Mouse (Mus musculus) liver, embryonic 14.5 days (tissue): ENCODE results near the gene Sfrp2. TPM values are rescaled to one million over a fixed set of nuclear protein-coding genes. Genes with fewer than 3 reads are reported as not detected.

Source experiments
- ATAC-seq: fragments of 200-750 bp; cut with Nextera tagmentation; 2 replicates; pipeline ENCODE4 v1.8.0; 2017; ENCODE audit warnings: moderate number of reproducible peaks, mild to moderate bottlenecking, moderate library complexity; ENCODE audit not compliant: insufficient read depth
- DNase-seq, 3 experiments: peaks; one replicate each; pipeline ENCODE4 v3.0.0-alpha.2; 2012 to 2013; ENCODE audit warnings: low read depth in 3 of 3, low spot score in 3 of 3
- H3K27ac ChIP-seq: fragments of 300-500 bp; sonication (generic); 2 replicates; pipeline ENCODE4 v1.5.1; 2014; ENCODE audit warnings: moderate library complexity, mild to moderate bottlenecking, control low read depth, inconsistent platforms
- H3K27me3 ChIP-seq: fragments of 300-500 bp; sonication (generic); 2 replicates; pipeline ENCODE4 v1.6.1; 2014; ENCODE audit warnings: mild to moderate bottlenecking, low read length, moderate library complexity; ENCODE audit not compliant: control insufficient read depth, insufficient read depth
- H3K36me3 ChIP-seq: fragments of 300-500 bp; sonication (generic); replicated peaks from 2 replicates; pipeline ENCODE4 v1.6.1; 2014; ENCODE audit warnings: low read depth; ENCODE audit not compliant: control insufficient read depth, insufficient read depth
- H3K4me1 ChIP-seq, 2 experiments: fragments of 200-500 bp in 1 of 2; fragments of 300-500 bp in 1 of 2; sonication (generic) in 1 of 2; replicated peaks; 2 replicates each; pipeline ENCODE4 v1.6.1; 2012 to 2014; ENCODE audit warnings: antibody characterized with exemption in 1 of 2, inconsistent platforms in 1 of 2, low read length in 1 of 2; ENCODE audit not compliant: control insufficient read depth in 2 of 2, insufficient read depth in 2 of 2
- H3K4me2 ChIP-seq: fragments of 300-500 bp; sonication (generic); 2 replicates; pipeline ENCODE4 v1.6.1; 2014; ENCODE audit warnings: low read depth, mild to moderate bottlenecking, control low read depth, moderate library complexity
- H3K4me3 ChIP-seq, 2 experiments: fragments of 200-500 bp in 1 of 2; fragments of 300-500 bp in 1 of 2; sonication (generic) in 1 of 2; 2 replicates each; pipeline ENCODE4 v1.5.1; 2012 to 2014; ENCODE audit warnings: low read depth in 2 of 2, low read length in 2 of 2, mild to moderate bottlenecking in 2 of 2, control low read depth in 1 of 2, inconsistent platforms in 1 of 2, moderate library complexity in 1 of 2; ENCODE audit not compliant: insufficient read depth in 1 of 2
- H3K9ac ChIP-seq: fragments of 300-500 bp; sonication (generic); replicated peaks from 2 replicates; pipeline ENCODE4 v1.6.1; 2014; ENCODE audit warnings: mild to moderate bottlenecking, control low read depth, moderate library complexity
- H3K9me3 ChIP-seq: fragments of 300-500 bp; sonication (generic); 2 replicates; pipeline ENCODE4 v1.6.1; 2016; ENCODE audit warnings: low read length, mixed read lengths; ENCODE audit not compliant: control insufficient read depth
- CTCF ChIP-seq: IDR thresholded peaks from 2 replicates; pipeline ENCODE4 v1.5.1; 2016; ENCODE audit warnings: antibody characterized with exemption, low read depth, control low read depth
- EP300 ChIP-seq: IDR thresholded peaks from 2 replicates; pipeline ENCODE4 v1.6.1; 2016; ENCODE audit warnings: antibody characterized with exemption, low read depth
- WGBS: fragments of 180-500 bp; shearing (Covaris S2); extraction: QIAGEN DNeasy Blood & Tissue Kit; methylation state at CpG from one replicate; pipeline ENCODE4 v1.1.7; 2014; ENCODE audit not compliant: insufficient replicate concordance; 5-methylcytosine and 5-hydroxymethylcytosine counted together
- polyA plus RNA-seq, 2 experiments: library from polyadenylated mRNA; depleted of rRNA in 1 of 2; stranded (reverse) in 1 of 2; unstranded in 1 of 2; fragments of >200 nt; fragmentation: Nextera tagmentation in 1 of 2; extraction: Ambion mirVana in 1 of 2; gene quantifications; 2 replicates each; pipeline versions ENCODE4 v1.2.1 to v1.2.3; 2012 to 2014

The Sfrp2 gene
- polyA plus RNA-seq, 2 experiments: 1.2 to 1.6 TPM

GRCm38 (mm10) chr3:83783716-83784469 is 17.8 kb downstream of the Sfrp2 start:
- no peak for DNase-seq

GRCm38 (mm10) chr3:83784726-83785125 is 18.6 kb downstream of the Sfrp2 start:
- DNase-seq (no peak), ATAC-seq (no peak)
- Histone ChIP-seq H3K27ac (no peak overlapping the region), H3K4me3 (no peak overlapping the region), H3K27me3 (peaks cover 8% of the 10 kb centered on the region), H3K9ac (no peak overlapping the region), H3K36me3 (no peaks in the 10 kb centered on the region), H3K4me2 (no peak overlapping the region), H3K4me1 (no peaks in the 10 kb centered on the region), H3K9me3 (no peaks in the 10 kb centered on the region)
- WGBS: 69% methylated on average over 3 of the region's 3 CpGs
- TF ChIP-seq EP300 (no peak), CTCF (no peak)

More at GRCm38 (mm10) chr3:83783716-83784469, 17.8 kb downstream of the Sfrp2 start:
- TF ChIP-seq EP300 (no peak), CTCF (no peak)
- H3K9me3 ChIP-seq: no peaks in the 10 kb centered on the region
- H3K4me3 ChIP-seq: no peak overlapping the region
- no peak overlapping the region for H3K27ac ChIP-seq
- no peak overlapping the region for H3K4me2 ChIP-seq
- no peak overlapping the region for H3K9ac ChIP-seq
- H3K36me3 ChIP-seq: no peaks in the 10 kb centered on the region
- WGBS: 30% methylated on average over 11 of the region's 11 CpGs
- peaks cover 3% of the 10 kb centered on the region for H3K27me3 ChIP-seq
- ATAC-seq: no peak
- no peaks in the 10 kb centered on the region for H3K4me1 ChIP-seq

- Histone ChIP-seq H3K9ac (no peak overlapping the region), H3K4me3 (no peak overlapping the region), H3K4me2 (no peak overlapping the region), H3K9me3 (no peaks in the 10 kb centered on the region), H3K4me1 (no peaks in the 10 kb centered on the region), H3K36me3 (no peaks in the 10 kb centered on the region), H3K27ac (no peak overlapping the region), H3K27me3 (peaks cover 8% of the 10 kb centered on the region)
- TF ChIP-seq EP300: no peak
- DNase-seq (no peak), ATAC-seq (no peak)
- WGBS: 41% methylated on average over 2 of the region's 2 CpGs
Observed at GRCm38 (mm10) chr3:83787086-83787485, 21.0 kb downstream of the Sfrp2 start.

- H3K4me2 ChIP-seq: no peak overlapping the region
- no peaks in the 10 kb centered on the region for H3K9me3 ChIP-seq
- ATAC-seq: no peak
- peaks cover 8% of the 10 kb centered on the region for H3K27me3 ChIP-seq
- no peaks in the 10 kb centered on the region for H3K4me1 ChIP-seq
- H3K9ac ChIP-seq: no peak overlapping the region
- no peak for DNase-seq
- WGBS: 79% methylated on average over 7 of the region's 7 CpGs
- H3K4me3 ChIP-seq: no peak overlapping the region
- TF ChIP-seq CTCF (no peak), EP300 (no peak)
- no peaks in the 10 kb centered on the region for H3K36me3 ChIP-seq
- no peak overlapping the region for H3K27ac ChIP-seq
Observed at GRCm38 (mm10) chr3:83787776-83788305, 21.7 kb downstream of the Sfrp2 start.

- DNase-seq (no peak), ATAC-seq (no peak)
- H3K27ac ChIP-seq: no peak overlapping the region
- H3K36me3 ChIP-seq: no peaks in the 10 kb centered on the region
- no peaks in the 10 kb centered on the region for H3K4me1 ChIP-seq
- no peak for TF ChIP-seq EP300
- no peak for TF ChIP-seq CTCF
- WGBS: 2% methylated on average over 44 of the region's 44 CpGs
- H3K27me3 ChIP-seq: peaks cover 8% of the 10 kb centered on the region
- peak overlapping the region; percentile 36 to 49 for H3K4me3 ChIP-seq
- no peak overlapping the region for H3K9ac ChIP-seq
- no peaks in the 10 kb centered on the region for H3K9me3 ChIP-seq
- H3K4me2 ChIP-seq: peak overlapping the region; percentile 58
Observed at GRCm38 (mm10) chr3:83789651-83790451, 23.7 kb downstream of the Sfrp2 start.
